Mouse (Mus musculus) stomach, postnatal 0 days (tissue): ENCODE data around the gene Ugt1a5. TPM values are rescaled to one million over a fixed set of nuclear protein-coding genes. Genes with fewer than 3 reads are reported as not detected.

Experiments used
- ATAC-seq: fragments of 200-750 bp; cut with Nextera tagmentation; 2 replicates; pipeline ENCODE4 v1.8.0; 2017; ENCODE audit not compliant: low FRiP score, low TSS enrichment
- DNase-seq: peaks from one replicate; pipeline ENCODE4 v3.0.0-alpha.2; 2016; ENCODE audit warnings: low spot score
- H3K27ac ChIP-seq: fragments of 300-500 bp; sonication (generic); replicated peaks from 2 replicates; pipeline ENCODE4 v1.5.1; 2014; ENCODE audit warnings: mild to moderate bottlenecking, control low read depth
- H3K27me3 ChIP-seq: fragments of 300-500 bp; sonication (generic); 2 replicates; pipeline ENCODE4 v1.6.1; 2014; ENCODE audit warnings: low read length; ENCODE audit not compliant: control insufficient read depth, insufficient read depth
- H3K36me3 ChIP-seq: fragments of 300-500 bp; sonication (generic); 2 replicates; pipeline ENCODE4 v1.6.1; 2014; ENCODE audit warnings: low read length, mixed read lengths; ENCODE audit not compliant: control insufficient read depth, insufficient read depth
- H3K4me1 ChIP-seq: fragments of 300-500 bp; sonication (generic); replicated peaks from 2 replicates; pipeline ENCODE4 v1.6.1; 2014; ENCODE audit warnings: antibody characterized with exemption; ENCODE audit not compliant: control insufficient read depth, insufficient read depth
- H3K4me2 ChIP-seq: fragments of 300-500 bp; sonication (generic); replicated peaks from 2 replicates; pipeline ENCODE4 v1.6.1; 2014; ENCODE audit warnings: low read depth, mild to moderate bottlenecking, control low read depth, moderate library complexity
- H3K4me3 ChIP-seq: fragments of 300-500 bp; sonication (generic); 2 replicates; pipeline ENCODE4 v1.5.1; 2014; ENCODE audit warnings: low read depth, low read length, control low read depth
- H3K9ac ChIP-seq: fragments of 300-500 bp; sonication (generic); 2 replicates; pipeline ENCODE4 v1.6.1; 2014; ENCODE audit warnings: mild to moderate bottlenecking, low read length, control low read depth, mixed read lengths
- H3K9me3 ChIP-seq: fragments of 300-500 bp; sonication (generic); 2 replicates; pipeline ENCODE4 v1.6.1; 2016; ENCODE audit warnings: low read length; ENCODE audit not compliant: control insufficient read depth
- CTCF ChIP-seq: IDR thresholded peaks from 2 replicates; pipeline ENCODE4 v1.5.1; 2016; ENCODE audit warnings: antibody characterized with exemption, low read depth, mild to moderate bottlenecking, moderate library complexity
- EP300 ChIP-seq: optimal IDR thresholded peaks from 2 replicates; pipeline ENCODE3; 2016; ENCODE audit warnings: antibody characterized with exemption
- WGBS: fragments of 180-500 bp; shearing (Covaris S2); extraction: QIAGEN DNeasy Blood & Tissue Kit; methylation state at CpG from one replicate; pipeline ENCODE4 v1.1.7; 2014; 5-methylcytosine and 5-hydroxymethylcytosine counted together
- polyA plus RNA-seq: library from polyadenylated mRNA; unstranded; fragments of >200 nt; fragmentation: Nextera tagmentation; extraction: Ambion mirVana; gene quantifications from 2 replicates; pipeline ENCODE4 v1.2.1, GENCODE M21; 2015

Gene Ugt1a5
- polyA plus RNA-seq, 1 experiment from 2014 or later = not detected

- H3K4me1 ChIP-seq = no peaks in the 10 kb centered on the region
- TF ChIP-seq EP300 = no peak
- TF ChIP-seq CTCF = no peak
- DNase-seq (no peak), ATAC-seq (no peak)
- no peaks in the 10 kb centered on the region for H3K36me3 ChIP-seq
- WGBS = 57% methylated on average over 4 of the region's 4 CpGs
- H3K9me3 ChIP-seq = peaks cover 69% of the 10 kb centered on the region
- no peaks in the 10 kb centered on the region; the same call in 1 of the 2 replicates for H3K27me3 ChIP-seq
- H3K9ac ChIP-seq = no peak overlapping the region
- no peak overlapping the region for H3K27ac ChIP-seq
- H3K4me2 ChIP-seq = no peak overlapping the region
- H3K4me3 ChIP-seq = no peak overlapping the region
These were observed 70.1 kb downstream of the Ugt1a5 start for GRCm38 (mm10) chr1:88235894-88236415.

- no peaks in the 10 kb centered on the region; the same call in 1 of the 2 replicates for H3K27me3 ChIP-seq
- ATAC-seq (peak; percentile 33), DNase-seq (no peak)
- no peak for TF ChIP-seq CTCF
- no peak for TF ChIP-seq EP300
- H3K4me3 ChIP-seq = no peak overlapping the region
- no peaks in the 10 kb centered on the region for H3K36me3 ChIP-seq
- WGBS = 71% methylated on average over 5 of the region's 5 CpGs
- no peak overlapping the region for H3K27ac ChIP-seq
- H3K9me3 ChIP-seq = peaks cover 70% of the 10 kb centered on the region
- no peaks in the 10 kb centered on the region for H3K4me1 ChIP-seq
- H3K4me2 ChIP-seq = no peak overlapping the region
- no peak overlapping the region for H3K9ac ChIP-seq
These were observed 71.5 kb downstream of the Ugt1a5 start for GRCm38 (mm10) chr1:88237311-88237710.

DNA sequence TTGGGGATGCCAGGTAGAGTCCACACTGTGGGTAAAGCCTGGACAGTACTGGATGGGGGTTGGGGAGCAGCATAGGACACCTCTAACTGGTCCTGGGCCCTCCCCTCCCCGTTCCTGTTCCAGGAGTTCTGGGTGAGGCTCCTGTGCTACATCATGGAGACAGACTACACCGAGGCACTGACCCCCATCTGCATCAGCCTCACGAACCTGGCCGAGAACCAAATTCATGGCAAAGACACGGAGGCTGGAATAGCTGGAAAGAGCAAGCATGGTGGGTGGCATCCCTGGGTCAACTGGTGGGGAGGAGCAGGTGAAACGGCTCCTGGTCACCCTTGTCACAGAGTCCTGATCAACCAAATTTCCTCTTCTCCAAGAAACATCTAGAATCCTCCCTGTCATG, 73.0 kb downstream of the Ugt1a5 start:
- WGBS = 72% methylated on average over 6 of the region's 6 CpGs

GRCm38 (mm10) chr1:88240072-88240471, 74.3 kb downstream of the Ugt1a5 start:
- Histone ChIP-seq H3K27me3 (no peaks in the 10 kb centered on the region; the same call in 1 of the 2 replicates), H3K4me3 (no peak overlapping the region), H3K4me2 (no peak overlapping the region), H3K9me3 (peaks cover 66% of the 10 kb centered on the region), H3K4me1 (no peaks in the 10 kb centered on the region), H3K36me3 (no peaks in the 10 kb centered on the region), H3K9ac (no peak overlapping the region), H3K27ac (no peak overlapping the region)
- TF ChIP-seq EP300 = no peak
- no peak for TF ChIP-seq CTCF
- ATAC-seq = no peak
- 72% methylated on average over 5 of the region's 5 CpGs for WGBS
- DNase-seq = no peak

More for the DNA sequence above, 73.0 kb downstream of the Ugt1a5 start:
- Histone ChIP-seq H3K4me3 (no peak overlapping the region), H3K4me2 (no peak overlapping the region), H3K27me3 (no peaks in the 10 kb centered on the region; the same call in 1 of the 2 replicates), H3K36me3 (no peaks in the 10 kb centered on the region), H3K9ac (no peak overlapping the region), H3K9me3 (peaks cover 69% of the 10 kb centered on the region), H3K4me1 (no peaks in the 10 kb centered on the region), H3K27ac (no peak overlapping the region)
- no peak for TF ChIP-seq EP300
- no peak for TF ChIP-seq CTCF
- ATAC-seq (0 out of 2 replicates have a peak, but pooled peaks have one; percentile 4), DNase-seq (no peak)

DNA sequence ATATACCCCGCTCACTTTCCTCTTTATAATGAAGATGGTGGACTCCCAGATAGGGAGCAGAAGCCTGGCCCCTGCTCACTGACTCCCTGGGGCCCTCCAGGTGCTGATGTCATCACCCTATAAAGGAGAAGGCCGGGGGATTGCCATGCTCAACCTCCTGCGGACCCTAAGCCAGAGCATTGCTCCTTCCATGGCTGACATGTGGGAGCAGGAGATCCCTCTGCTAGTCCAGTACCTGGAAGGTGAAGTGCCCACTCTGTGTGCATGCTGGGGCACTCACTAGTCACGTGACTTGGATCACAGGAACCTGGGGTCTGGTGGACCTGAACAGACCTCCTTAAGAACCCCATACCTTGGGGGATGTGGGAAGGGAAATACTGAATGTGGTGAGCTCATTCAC, 74.8 kb downstream of the Ugt1a5 start:
- H3K36me3 ChIP-seq = no peaks in the 10 kb centered on the region
- no peak overlapping the region for H3K4me3 ChIP-seq
- no peak overlapping the region for H3K4me2 ChIP-seq
- DNase-seq (no peak), ATAC-seq (0 out of 2 replicates have a peak, but pooled peaks have one; percentile 3)
- no peaks in the 10 kb centered on the region; the same call in 1 of the 2 replicates for H3K27me3 ChIP-seq
- no peak overlapping the region for H3K27ac ChIP-seq
- H3K4me1 ChIP-seq = no peaks in the 10 kb centered on the region
- H3K9ac ChIP-seq = no peak overlapping the region
- TF ChIP-seq EP300 = no peak
- no peak for TF ChIP-seq CTCF
- 70% methylated on average over 4 of the region's 4 CpGs for WGBS
- peaks cover 61% of the 10 kb centered on the region for H3K9me3 ChIP-seq

DNA sequence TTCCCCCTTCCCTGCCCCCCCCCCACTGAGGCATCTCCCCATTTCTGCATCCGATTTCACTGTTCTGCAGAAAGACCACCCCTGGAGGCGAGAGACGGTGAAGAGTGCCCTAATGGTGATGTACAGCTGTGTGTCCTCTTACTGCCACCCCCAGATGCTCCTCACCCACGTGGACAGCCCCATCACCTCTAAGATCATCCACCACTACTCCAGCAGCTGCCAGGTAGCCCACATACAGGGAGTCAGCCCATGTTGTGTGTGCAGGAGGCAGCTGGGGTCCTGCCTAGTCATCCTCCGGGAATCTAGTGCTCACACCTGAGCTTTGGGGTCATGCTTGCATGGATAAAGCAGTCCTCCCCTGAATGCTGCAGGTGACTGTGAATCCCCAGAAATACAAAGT, 78.0 kb downstream of the Ugt1a5 start:
- H3K4me1 ChIP-seq = no peaks in the 10 kb centered on the region
- H3K27me3 ChIP-seq = no peaks in the 10 kb centered on the region; the same call in 1 of the 2 replicates
- ATAC-seq = no peak
- H3K9ac ChIP-seq = no peak overlapping the region
- peaks cover 43% of the 10 kb centered on the region for H3K9me3 ChIP-seq
- WGBS = 62% methylated on average over 5 of the region's 5 CpGs
- no peak overlapping the region for H3K4me3 ChIP-seq
- TF ChIP-seq CTCF (no peak), EP300 (no peak)
- no peak for DNase-seq
- no peak overlapping the region for H3K27ac ChIP-seq
- no peak overlapping the region for H3K4me2 ChIP-seq
- H3K36me3 ChIP-seq = no peaks in the 10 kb centered on the region
